Mouse (Mus musculus) thymus, adult 2 months (tissue): ENCODE results near the gene C1ql1. TPM values are rescaled to one million over a fixed set of nuclear protein-coding genes. Genes with fewer than 3 reads are reported as not detected.

ENCODE experiments used
- DNase-seq: peaks from one replicate; pipeline ENCODE4 v3.0.0; 2021
- H3K27ac ChIP-seq: fragments of 200-500 bp; 2 replicates; pipeline ENCODE4 v1.5.1; 2012; ENCODE audit warnings: low read length, control low read depth; ENCODE audit not compliant: control insufficient read depth, insufficient read depth
- H3K27me3 ChIP-seq: fragments of 200-500 bp; 2 replicates; pipeline ENCODE4 v1.6.1; 2012; ENCODE audit warnings: mild to moderate bottlenecking, low read length, moderate library complexity, mixed read lengths; ENCODE audit not compliant: control insufficient read depth, insufficient read depth
- H3K36me3 ChIP-seq: fragments of 200-500 bp; 2 replicates; pipeline ENCODE4 v1.6.1; 2012; ENCODE audit warnings: mild to moderate bottlenecking, low read length, moderate library complexity; ENCODE audit not compliant: control insufficient read depth, insufficient read depth
- H3K4me1 ChIP-seq: fragments of 200-500 bp; replicated peaks from 2 replicates; pipeline ENCODE4 v1.6.1; 2012; ENCODE audit warnings: low read length; ENCODE audit not compliant: control insufficient read depth, insufficient read depth
- H3K4me3 ChIP-seq: fragments of 200-500 bp; 2 replicates; pipeline ENCODE4 v1.5.1; 2012; ENCODE audit warnings: mild to moderate bottlenecking, low read length, control low read depth, moderate library complexity; ENCODE audit not compliant: control insufficient read depth, insufficient read depth
- CTCF ChIP-seq: fragments of 200-500 bp; IDR thresholded peaks from 2 replicates; pipeline ENCODE4 v1.5.1; 2012; ENCODE audit warnings: mild to moderate bottlenecking, control low read depth, low read length, moderate library complexity, borderline replicate concordance; ENCODE audit not compliant: control insufficient read depth, poor library complexity, insufficient read depth; ENCODE audit errors: extremely low read depth
- POLR2A ChIP-seq: fragments of 200-500 bp; IDR thresholded peaks from 2 replicates; pipeline ENCODE4 v1.6.1; 2012; ENCODE audit warnings: mild to moderate bottlenecking, low read length, control low read depth, moderate library complexity; ENCODE audit not compliant: control insufficient read depth, poor library complexity, insufficient read depth; ENCODE audit errors: extremely low read depth
- WGBS: fragments of 180-500 bp; shearing (Covaris S2); methylation state at CpG from one replicate; pipeline ENCODE4 v1.1.7; 2018; 5-methylcytosine and 5-hydroxymethylcytosine counted together
- polyA plus RNA-seq: library from polyadenylated mRNA; depleted of rRNA; stranded (reverse); fragments of >200 nt; gene quantifications from 2 replicates; pipeline ENCODE4 v1.2.3, GENCODE M21; 2012; rRNA removed

C1ql1 gene
- 0.08 and 0.20 TPM in 2 replicates for polyA plus RNA-seq

GRCm38 (mm10) chr11:102946265-102946991 lies at the start of gene C1ql1:
Gene C1ql1, minus strand, starts transcription at chr11:102946688.
- DNase-seq: peak; percentile 78
- Histone ChIP-seq H3K36me3 (no peaks in the 10 kb centered on the region), H3K4me1 (peaks cover 9% of the 10 kb centered on the region), H3K4me3 (peak within 1 kb of the TSS; percentile 17; the same call in 1 of the 2 replicates), H3K27ac (no peak within 1 kb of the TSS), H3K27me3 (peaks cover 38% of the 10 kb centered on the region)
- 7% methylated on average over 86 of the region's 87 CpGs for WGBS
- TF ChIP-seq POLR2A (no peak), CTCF (no peak)

- H3K27ac ChIP-seq: no peak overlapping the region
- H3K36me3 ChIP-seq: peaks cover 8% of the 10 kb centered on the region; the same call in 1 of the 2 replicates
- peaks cover 25% of the 10 kb centered on the region for H3K4me1 ChIP-seq
- H3K4me3 ChIP-seq: no peak overlapping the region
- no peak for DNase-seq
- H3K27me3 ChIP-seq: no peaks in the 10 kb centered on the region; the same call in 1 of the 2 replicates
- TF ChIP-seq POLR2A (no peak), CTCF (no peak)
- 97% methylated on average over 18 of the region's 18 CpGs for WGBS
These were observed 48.5 kb upstream of the C1ql1 start for GRCm38 (mm10) chr11:102994952-102995351.

GRCm38 (mm10) chr11:102993420-102994029 lies 47.0 kb upstream of the C1ql1 start:
- Histone ChIP-seq H3K4me3 (no peak overlapping the region), H3K27me3 (peaks cover 3% of the 10 kb centered on the region; the same call in 1 of the 2 replicates), H3K36me3 (peaks cover 8% of the 10 kb centered on the region; the same call in 1 of the 2 replicates), H3K4me1 (peaks cover 13% of the 10 kb centered on the region), H3K27ac (no peak overlapping the region)
- no peak for DNase-seq
- 85% methylated on average over 17 of the region's 17 CpGs for WGBS
- no peak for TF ChIP-seq POLR2A
- no peak for TF ChIP-seq CTCF

- peaks cover 8% of the 10 kb centered on the region; the same call in 1 of the 2 replicates for H3K36me3 ChIP-seq
- H3K4me1 ChIP-seq: peaks cover 7% of the 10 kb centered on the region
- no peak overlapping the region for H3K4me3 ChIP-seq
- TF ChIP-seq POLR2A (no peak), CTCF (peak; percentile 88)
- WGBS: 23% methylated on average over 5 of the region's 5 CpGs
- peaks cover 3% of the 10 kb centered on the region; the same call in 1 of the 2 replicates for H3K27me3 ChIP-seq
- DNase-seq: peak; percentile 69
- no peak overlapping the region for H3K27ac ChIP-seq
These were observed 46.5 kb upstream of the C1ql1 start for GRCm38 (mm10) chr11:102992940-102993339.

GRCm38 (mm10) chr11:102991681-102992080 lies 45.2 kb upstream of the C1ql1 start:
- 6% methylated on average over 16 of the region's 16 CpGs for WGBS
- DNase-seq: no peak
- Histone ChIP-seq H3K4me3 (no peak overlapping the region), H3K36me3 (peaks cover 8% of the 10 kb centered on the region; the same call in 1 of the 2 replicates), H3K27ac (no peak overlapping the region), H3K27me3 (peaks cover 3% of the 10 kb centered on the region; the same call in 1 of the 2 replicates), H3K4me1 (peaks cover 6% of the 10 kb centered on the region)
- no peak for TF ChIP-seq CTCF
- TF ChIP-seq POLR2A: no peak

- Histone ChIP-seq H3K4me3 (no peak overlapping the region), H3K4me1 (peaks cover 6% of the 10 kb centered on the region), H3K27ac (no peak overlapping the region), H3K27me3 (peaks cover 3% of the 10 kb centered on the region; the same call in 1 of the 2 replicates), H3K36me3 (no peaks in the 10 kb centered on the region)
- WGBS: 3% methylated on average over 29 of the region's 29 CpGs
- DNase-seq: peak; percentile 44
- TF ChIP-seq POLR2A (no peak), CTCF (0 out of 2 replicates have a peak, but pooled peaks have one; percentile 7)
These were observed 43.7 kb upstream of the C1ql1 start for GRCm38 (mm10) chr11:102990152-102990663.
